Mouse (Mus musculus): ENCODE results near the gene Ppp1r12b.
"Not testable (repeated sequence)": the region's sequence is repeated elsewhere in the genome, so short reads cannot be mapped to it uniquely, and the experiment has no call there.

Ppp1r12b gene

DNA sequence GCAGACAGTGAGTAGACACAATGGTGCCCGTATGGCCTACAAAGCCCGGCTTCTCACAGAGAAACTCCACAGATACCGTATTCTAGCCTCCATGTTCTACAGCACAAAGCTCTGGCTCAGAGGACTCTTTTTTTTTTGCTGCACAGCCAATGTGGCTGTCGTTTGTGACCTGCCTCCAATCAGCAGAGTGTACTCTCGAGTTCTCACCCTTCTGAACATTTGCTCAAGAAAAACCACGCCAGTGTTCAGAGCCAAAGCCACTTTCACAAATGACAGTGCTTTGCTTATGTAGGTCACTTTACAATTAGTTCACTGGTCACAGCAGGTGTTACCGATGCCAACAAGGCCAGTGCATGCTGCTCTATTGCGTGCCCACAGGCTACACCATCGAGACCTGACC, 107.9 kb downstream of the Ppp1r12b start:
- no peak for DNase-seq

DNA sequence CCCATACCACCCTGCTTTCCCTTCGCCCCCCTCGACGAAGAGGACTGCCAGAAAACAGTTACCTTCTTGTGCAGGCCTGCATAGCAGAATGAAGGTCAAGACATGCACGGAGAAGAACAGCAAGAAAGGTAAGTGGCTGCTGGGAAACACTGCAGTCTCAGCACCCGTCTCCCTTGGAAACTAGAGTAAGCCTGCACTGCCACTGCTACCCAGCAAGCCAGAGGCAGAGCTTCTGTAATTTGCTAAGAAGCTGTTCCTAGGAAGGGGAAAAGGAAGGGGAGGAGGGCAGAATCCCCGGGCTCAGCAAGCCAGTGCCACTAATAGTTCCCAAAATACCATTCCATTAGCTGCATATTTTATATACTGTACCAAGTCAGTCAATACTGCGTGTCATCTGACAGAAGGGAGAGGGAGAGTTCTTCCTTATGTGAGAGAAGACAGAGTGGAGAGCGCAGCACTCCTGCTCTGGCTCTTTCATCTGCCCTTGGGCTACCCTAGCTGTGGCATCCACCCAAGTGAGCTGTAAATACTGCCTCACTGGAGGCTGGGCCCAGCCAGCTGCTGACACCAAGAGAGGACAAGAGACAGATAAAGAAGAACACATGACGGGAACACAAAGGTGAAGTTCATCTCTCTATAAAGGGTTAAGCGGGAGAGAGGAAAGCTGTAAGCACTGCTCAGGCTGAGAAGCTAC, 109.3 kb downstream of the Ppp1r12b start:
- DNase-seq = no peak

DNA sequence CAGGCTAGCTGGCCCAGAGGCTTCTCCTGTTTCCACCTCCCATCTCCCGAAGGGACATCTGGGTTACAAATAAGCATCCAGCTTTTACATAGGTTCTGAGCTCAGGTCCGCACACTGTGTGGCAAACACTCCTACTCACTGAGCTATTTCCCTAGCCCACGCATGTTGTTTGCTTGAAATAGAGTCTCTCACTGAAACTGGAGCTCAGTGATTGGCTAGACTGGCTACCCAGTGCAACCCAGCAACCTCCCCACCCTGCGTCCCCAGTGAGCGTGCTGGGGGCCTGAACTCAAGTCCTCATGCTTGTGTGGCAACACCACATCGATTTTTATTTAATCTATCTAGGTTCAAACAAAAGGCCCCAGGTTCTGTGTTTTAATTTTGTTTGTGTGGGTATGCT, 112.4 kb downstream of the Ppp1r12b start:
- no peak for DNase-seq

DNA sequence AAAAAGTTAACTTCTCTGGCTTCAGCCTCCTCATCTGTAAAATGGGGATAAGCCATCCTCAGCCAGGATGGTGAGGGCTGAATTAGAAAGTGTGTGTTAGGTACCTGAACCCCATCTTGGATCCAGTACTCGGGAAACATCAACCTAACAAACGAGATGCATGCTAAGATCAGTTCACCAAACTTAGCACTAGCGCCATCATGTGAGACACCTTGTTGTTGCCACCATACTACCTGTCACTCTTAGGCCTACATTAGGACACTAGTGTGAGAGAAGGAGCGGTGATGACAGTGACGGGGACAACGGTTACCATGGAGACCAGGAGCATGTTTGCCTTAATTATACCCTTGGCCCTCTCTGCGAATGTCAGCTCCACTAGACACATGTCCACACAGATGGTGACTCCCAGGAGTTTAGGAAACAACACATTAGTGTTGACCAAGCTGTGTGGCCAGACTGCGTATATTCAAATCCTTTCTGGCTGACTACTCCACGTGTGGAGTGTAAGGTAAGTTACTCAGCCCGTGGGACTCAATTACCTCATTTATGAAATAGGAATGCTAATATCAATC, 118.7 kb downstream of the Ppp1r12b start:
- no peak for DNase-seq

DNA sequence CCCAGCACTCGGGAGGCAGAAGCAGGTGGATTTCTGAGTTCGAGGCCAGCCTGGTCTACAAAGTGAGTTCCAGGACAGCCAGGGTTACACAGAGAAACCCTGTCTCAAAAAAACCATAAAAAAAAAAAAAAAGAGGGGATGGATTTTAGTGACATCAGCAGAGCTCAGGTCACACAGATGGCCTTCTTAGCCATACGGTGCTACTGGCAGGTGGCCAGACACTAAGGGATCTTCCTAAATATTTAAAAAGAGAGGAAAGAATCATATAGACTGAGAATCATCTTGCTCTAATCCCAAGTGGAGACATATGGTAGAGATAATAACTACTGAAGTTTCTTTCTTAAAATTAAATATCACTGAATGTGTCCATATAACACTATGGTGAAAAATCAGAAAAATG, 124.9 kb downstream of the Ppp1r12b start:
- not testable (repeated sequence) for DNase-seq

DNA sequence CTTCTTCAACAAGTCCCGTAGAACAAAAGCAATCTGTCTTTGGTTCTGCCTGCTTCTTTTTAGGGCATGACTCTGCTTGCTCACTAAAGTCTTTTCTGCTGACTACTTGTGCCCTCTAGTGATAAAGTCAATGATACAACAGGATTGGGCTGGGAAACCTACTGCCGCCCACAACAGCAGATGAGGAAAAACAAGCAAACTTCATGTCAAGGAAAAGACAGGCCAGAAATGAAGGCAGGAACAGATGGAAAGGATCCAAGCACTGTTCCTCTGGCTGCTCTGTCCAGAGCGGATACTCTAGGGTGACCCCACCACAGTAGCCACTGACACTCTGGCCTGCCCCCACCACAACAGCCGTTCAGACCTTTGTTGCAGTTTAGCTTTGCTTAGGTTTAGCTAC, 126.1 kb downstream of the Ppp1r12b start:
- DNase-seq = no peak

DNA sequence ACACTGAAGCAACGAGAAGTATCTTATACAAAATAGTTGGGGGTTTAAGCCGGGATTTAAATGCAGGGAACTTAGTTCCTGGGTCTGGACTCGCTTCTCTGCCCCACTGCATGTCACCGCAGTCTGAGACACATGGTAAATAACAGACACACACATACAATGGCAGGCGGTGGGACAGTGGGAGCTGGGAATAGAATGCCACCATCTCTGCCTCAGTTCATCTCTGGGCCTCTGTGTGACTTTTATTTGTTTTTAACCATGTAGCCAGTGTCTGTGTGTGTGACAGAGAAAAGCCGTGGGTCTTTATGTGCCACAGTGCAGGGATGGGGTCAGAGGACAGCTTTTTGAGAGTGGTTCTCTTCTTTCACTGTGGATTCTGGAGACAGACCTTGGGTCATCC, 130.8 kb downstream of the Ppp1r12b start:
- no peak for DNase-seq

DNA sequence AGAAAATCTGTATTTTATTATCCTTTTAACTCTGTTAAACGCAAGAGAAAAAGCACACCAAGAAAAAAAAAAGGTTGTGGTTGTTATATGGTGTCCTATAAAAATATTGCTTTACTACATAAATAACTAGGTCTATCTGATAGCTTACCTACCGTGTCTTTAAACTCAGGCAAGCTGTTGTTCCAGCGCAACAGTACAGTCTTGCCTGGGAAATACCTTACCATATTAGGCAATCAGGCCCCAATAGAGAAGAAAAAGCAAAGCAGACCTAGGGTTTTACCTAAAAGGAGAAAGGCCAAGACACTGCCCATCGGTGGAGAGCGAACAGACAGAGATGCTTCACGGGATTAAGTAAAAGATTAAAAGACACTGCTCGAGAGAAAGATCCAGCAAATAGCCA, 131.9 kb downstream of the Ppp1r12b start:
- no peak for DNase-seq

DNA sequence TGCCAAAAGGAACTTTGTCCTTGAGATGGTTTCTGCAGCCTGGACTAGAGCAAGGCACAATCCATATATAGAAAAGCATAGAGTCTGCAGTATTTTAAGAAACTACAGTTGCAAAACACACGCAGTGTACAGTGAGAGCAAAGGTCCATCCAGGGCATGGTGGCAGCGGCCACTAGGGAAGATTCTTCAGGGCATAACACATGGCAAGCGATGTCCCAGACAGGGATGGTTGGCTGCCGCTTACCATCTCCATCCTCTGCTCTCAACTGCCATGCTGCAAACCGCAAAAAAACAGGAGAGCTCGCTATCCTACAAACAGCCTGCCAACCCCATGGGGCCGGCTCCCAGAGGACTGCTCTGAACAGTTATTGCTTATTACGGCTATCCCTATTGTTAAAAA, 132.4 kb downstream of the Ppp1r12b start:
- no peak for DNase-seq

DNA sequence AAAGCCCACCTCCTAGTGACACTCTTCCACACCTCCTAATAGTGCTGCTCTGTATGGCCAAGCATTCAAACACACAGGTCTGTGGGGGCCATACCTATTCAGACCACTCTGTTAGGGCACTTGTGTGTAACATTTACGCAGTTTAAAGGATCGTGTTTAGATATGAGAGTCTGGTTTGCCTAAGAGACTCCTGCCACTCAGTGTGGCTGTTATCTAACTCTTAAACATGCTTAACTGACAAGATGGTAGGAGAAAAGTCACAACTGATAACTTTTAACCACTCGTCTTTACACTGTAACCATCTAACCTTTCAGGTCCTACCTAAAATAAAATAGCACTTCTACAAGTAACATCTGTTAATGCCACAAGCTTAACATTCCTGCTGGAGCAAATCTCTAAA, 134.9 kb downstream of the Ppp1r12b start:
- DNase-seq = no peak

DNA sequence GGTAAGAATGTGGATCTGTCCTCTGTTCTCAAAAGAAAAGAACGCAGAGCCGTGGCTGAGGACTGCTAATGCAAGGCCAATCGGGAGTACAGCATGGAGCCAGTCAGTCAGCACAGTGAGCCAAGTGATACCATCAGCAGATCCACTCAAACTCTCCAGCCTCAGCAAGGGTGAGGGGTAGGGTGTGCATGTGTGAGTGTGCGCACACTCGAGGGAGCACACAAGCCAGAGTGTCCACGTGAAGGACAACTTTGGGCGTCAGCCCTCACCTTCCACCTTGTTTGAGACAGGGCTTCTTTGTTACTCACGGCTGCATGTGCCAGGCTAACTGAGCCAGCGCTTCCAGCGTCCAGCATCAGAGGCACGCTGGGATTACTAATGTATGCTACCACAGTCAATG, 136.5 kb downstream of the Ppp1r12b start:
- no peak for DNase-seq

DNA sequence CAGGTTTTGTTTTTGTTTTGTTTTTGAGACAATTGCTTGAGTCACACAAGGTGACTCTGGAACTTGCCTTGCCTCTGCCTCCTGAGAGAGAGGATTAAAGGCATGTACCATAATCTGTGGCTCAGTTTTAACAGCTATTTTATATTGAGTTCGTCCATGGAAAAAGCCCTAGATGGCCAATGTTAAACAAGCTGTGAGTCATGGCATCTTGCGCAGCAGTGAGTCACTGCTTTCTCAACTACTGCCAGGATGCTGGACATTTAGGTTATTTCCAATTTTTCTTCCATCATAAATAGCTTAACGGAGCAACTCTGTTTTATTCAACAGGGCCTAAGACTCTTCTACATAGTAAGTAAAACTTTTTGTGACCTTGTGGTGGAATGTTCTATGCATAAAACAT, 137.0 kb downstream of the Ppp1r12b start:
- no peak for DNase-seq

DNA sequence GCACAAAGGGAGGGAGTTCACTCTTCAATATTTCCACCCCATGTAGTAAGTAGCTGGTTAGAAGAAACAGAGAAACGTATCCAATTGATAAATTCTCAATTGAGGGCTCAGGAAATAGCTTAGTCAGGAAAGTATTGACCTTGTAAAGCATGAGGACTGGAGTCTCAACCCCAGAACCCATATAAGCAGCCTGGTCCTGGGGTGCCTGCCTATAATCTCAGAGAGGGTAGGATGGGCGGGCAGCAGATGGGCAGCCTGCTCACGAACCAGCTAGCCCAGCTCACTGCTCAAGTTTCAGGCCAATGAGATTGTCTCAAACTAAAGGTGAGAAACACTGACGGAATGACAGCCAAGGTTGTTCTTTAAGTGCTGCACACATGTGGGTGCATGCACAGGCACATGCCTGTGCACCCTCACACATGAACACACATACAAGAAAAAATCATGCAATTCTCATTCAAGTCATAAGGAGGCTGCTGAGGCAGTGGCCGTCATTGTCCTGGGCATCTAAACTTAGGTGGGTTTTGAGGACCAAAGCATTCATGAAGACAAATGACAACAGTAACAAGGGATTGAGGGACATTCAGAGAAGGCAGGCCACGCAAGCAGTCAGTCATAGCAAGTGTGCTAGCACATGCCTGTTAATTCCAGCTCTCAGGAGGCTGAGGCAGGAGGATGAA, 137.7 kb downstream of the Ppp1r12b start:
- DNase-seq = no peak

DNA sequence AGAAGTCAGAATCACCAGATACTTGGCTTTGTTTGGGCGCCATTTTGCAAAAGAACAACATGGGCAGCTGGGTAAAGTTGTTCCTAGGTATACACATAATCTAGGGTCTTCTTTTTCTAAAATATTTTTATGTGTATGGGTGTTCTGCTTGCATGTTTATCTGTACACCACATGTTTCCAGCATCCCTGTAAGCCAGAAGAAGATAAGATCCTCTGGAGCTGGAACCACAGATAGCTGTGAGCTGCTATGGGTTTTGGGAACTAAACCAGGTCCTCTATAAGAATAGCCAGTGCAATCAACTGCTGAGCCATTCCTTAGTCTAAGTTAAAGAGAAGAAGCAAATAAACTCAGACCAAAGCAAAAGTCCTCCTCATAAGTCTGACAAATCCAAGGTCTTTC, 138.6 kb downstream of the Ppp1r12b start:
- no peak for DNase-seq

DNA sequence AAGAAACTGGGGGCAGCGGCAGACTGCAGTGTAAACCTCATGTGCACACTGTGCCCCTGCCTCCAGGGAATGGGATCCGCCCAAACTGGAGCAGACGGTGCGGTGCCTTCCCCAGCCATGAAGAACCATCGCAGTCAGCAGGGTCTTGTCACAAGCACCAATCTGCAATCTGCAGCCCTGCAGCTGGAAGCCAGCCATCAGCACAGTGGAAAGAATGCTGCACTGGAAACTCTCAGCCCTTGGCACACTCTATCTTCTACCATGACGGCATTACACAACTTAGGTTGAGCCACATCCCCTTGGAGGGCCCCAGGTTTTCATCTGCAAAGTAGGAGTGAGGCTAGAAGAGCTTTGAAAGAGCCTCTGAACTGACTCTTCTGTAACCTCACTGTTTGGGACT, 139.1 kb downstream of the Ppp1r12b start:
- DNase-seq = no peak

DNA sequence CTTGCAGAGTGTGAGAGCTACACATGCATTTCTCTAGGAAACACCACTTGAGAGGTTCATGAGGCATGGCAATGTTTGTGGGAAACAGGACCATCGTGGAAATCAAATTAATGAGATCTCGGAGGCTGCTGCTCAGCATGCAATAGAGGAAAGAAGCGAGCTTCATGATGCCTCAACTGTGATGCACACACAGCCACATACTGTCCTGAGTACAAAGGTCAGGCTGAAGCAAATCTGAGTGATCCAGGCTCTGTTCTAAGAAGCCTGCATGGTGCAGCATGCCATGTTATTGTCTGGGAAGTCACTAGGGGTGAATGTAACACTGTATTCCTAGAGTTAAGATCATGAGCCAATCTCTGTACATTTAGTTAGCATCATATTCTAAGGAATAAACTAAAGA, 140.0 kb downstream of the Ppp1r12b start:
- no peak for DNase-seq

DNA sequence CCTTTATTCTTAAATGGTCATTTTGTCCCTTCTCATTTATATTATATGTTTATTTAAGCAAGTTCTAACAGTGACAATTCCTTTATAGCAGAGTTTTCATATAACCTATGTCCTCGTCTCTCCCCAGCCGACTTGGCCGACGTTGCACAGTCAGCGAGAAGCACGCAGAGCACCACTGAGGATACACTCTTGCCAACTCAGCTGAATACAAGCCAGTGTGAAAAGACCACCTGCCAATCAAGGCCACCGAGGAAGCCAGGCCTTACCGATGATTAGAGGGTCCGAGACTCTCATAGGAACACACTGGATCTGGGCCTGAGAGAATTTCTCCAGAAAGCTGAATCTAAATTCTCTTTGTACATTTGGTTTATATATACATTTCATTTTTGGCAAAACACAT, 150.3 kb downstream of the Ppp1r12b start:
- no peak for DNase-seq

DNA sequence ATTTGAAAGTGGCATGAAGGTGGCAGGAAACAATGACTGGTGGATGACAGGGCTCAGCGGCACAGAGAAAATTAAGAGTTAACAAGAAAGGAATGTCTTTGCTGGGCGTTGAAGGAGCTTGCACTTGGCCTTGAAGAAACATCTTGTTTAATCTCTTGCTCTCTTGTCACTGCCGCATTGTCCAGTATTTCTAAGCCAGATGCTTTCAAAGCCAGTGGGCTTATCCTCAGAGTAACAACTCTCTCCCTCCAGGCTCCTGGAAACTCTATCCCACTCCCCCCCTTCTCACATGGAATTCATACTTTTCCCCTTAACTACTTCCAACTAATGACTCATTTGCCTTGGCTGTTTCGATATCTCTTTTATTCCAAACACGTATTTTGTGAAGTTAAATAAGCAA, 151.4 kb downstream of the Ppp1r12b start:
- no peak for DNase-seq

DNA sequence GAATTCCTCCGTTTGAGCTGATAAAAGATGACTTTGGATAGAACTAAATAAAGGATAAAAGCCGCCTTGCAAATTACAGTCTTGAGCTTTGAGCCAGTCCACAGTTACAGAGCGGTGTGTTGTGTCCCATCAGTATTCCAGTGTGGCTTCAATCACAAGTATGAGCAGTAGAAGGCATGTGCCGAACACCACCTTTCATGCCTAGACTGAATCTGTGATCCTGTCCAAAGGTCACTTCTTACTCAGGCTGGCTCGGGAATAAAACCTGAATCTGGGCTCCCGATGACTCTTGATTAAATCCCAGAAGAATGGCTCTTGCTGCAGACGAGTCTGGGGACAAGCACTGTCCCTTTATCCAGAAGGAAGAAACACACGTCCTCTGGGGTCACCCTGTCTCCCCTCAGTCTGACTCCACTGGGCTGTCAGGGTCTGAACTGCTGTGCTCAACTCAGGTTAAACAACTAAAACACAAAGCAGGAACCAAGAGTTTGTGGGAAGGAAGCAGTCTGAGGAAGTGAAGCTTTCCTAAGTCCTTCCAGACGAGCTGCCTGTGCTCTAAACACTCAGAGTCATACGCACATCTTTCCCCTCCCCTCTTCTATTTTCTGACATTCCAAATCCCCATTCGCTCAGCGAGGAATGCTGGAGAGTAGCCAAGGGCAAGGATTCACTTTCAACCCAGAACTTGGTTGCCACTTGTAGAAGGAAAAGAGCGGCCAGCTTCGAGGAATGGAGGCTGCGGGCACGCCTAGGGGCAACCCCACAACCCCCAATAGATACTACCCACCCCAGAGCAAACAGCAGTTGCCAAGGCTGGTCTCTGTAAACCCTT, 152.2 kb downstream of the Ppp1r12b start:
- no peak for DNase-seq

DNA sequence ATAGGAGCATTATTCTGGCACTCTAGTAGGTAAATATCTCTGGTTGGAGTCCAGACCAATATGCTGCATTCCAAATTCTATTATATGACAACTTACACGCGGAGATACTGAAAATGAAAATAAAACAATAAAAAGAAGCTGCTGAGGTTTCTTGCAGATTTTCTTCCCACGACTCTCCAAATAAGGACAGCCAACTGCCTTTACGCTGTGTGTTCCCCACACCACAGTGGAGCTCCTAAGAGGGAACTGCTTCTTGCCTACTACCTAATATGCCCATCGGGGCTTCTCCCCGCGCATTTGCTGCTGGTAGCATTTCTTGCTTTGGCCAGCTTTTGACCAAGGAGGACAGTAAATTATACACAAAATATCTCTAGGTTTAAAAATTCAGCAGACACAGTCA, 154.0 kb downstream of the Ppp1r12b start:
- no peak for DNase-seq

DNA sequence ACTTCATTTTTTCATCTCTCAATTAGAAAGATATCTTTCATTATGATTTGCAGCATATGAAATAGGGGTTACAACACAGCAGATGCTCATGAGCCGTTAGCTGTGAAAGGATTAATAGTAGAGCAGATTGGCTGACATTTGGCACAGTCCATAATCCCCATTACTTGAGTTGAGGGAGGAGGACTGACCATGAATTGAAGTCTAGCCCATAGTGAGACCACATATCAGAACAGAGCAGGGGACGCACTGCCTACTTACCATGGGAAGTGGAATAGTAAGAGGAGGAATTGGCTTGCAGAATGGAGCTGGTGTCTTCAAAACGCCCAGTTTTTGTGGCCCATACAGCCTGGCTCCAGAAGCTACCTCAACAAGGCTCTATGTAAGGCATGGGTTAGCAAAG, 159.2 kb downstream of the Ppp1r12b start:
- no peak for DNase-seq

DNA sequence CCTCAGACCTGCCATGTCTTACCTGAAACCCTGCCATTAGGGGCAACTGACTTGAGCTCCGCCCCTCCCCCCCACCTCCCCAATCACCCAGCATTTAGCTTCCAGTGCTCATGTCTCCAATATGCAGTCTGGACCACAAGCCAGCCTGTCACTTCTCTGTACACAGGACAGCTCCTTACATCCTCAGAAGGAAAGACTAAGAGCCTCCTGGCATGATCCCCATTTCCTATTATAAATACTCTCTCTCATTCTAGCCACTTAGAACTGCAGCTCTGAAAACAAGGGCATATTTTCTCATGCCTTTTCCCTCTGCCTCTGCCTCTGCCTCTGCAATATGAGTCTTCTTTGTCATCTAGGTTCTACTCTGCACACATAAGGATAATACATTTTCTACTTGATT, 159.7 kb downstream of the Ppp1r12b start:
- no peak for DNase-seq

DNA sequence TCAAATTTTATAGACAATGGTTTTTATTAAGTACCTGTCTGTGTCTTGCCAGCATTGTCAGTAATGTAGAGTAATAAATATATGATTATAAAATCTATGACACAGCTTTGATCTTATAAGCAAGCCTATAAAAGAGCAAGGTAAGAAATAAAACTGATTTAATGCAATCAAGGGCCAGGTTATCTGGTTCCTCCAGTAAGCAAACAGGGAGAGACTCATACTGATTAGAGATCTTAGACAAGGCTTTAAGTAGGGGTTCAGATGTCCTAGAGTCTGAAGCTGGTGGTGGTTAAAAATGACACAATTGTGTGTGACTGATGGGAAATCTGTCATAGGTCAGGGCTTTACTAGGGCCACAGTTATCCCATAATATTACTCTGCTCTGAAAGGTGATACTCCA, 164.3 kb downstream of the Ppp1r12b start:
- no peak for DNase-seq
